In genomic region chr10:96658906-96659305, GRCm38 (mm10) we compare ENCODE assay signal across 12 mouse cellular contexts. TPM values are rescaled to one million over a fixed set of nuclear protein-coding genes. Genes with fewer than 3 reads are reported as not detected.
DNase-seq lines count a peak whose midpoint lies in the region; ATAC-seq and TF ChIP-seq lines count a peak whose summit lies in the region.
"Had no signal": no experiment of that assay in that cellular context is flagged by ENCODE, and none has a peak within 500 bp of the region (broad histone marks: within the 10 kb centered on the region; RNA-seq: fewer than 3 reads in every experiment).

No protein-coding gene starts in this region.

- no peak overlapping the region for H3K4me2 ChIP-seq in forebrain, embryonic 11.5 days (ENCODE audit: low read depth, low read length, severe bottlenecking)
- no peak overlapping the region for H3K4me2 ChIP-seq in kidney, postnatal 0 days (ENCODE audit: low read length)
- H3K4me2 ChIP-seq: limb, embryonic 15.5 days had no signal

- no peak overlapping the region for H3K27ac ChIP-seq in forebrain, embryonic 11.5 days (ENCODE audit: low read depth, low read length)
- no peak overlapping the region for H3K27ac ChIP-seq in kidney, postnatal 0 days
- H3K27ac ChIP-seq: limb, embryonic 15.5 days had no signal

- no peak overlapping the region for H3K9ac ChIP-seq in forebrain, embryonic 11.5 days (ENCODE audit: low read length)
- no peak overlapping the region for H3K9ac ChIP-seq in kidney, postnatal 0 days (ENCODE audit: low read depth, low read length)
- H3K9ac ChIP-seq: limb, embryonic 15.5 days had no signal

- H3K36me3 ChIP-seq in forebrain, embryonic 11.5 days (ENCODE audit: control insufficient read depth, insufficient read depth, low read length): no peaks in the 10 kb centered on the region
- H3K36me3 ChIP-seq in kidney, postnatal 0 days (ENCODE audit: insufficient read depth, low read length): no peaks in the 10 kb centered on the region
- H3K36me3 ChIP-seq: limb, embryonic 15.5 days had no signal

- DNase-seq in right cerebral cortex, postnatal 10 days (ENCODE audit: low spot score in 2 of 2): peak; percentile 24
- DNase-seq in right cerebral cortex, postnatal 25 days: no peak
- DNase-seq in forebrain, embryonic 11.5 days (ENCODE audit: low spot score): no peak
- no peak for DNase-seq in kidney, postnatal 0 days (ENCODE audit: low spot score)
- DNase-seq in ovary, postnatal 14 days (ENCODE audit: low spot score): no peak
- no peak for DNase-seq in spleen, adult 18-20 months
- no peak for DNase-seq in adrenal gland, postnatal 4 days (ENCODE audit: low spot score in 2 of 2)
- DNase-seq in adrenal gland, postnatal 25 days: no peak
- DNase-seq: adrenal gland, postnatal 36 days had no signal

- ATAC-seq in forebrain, embryonic 11.5 days (replicated peaks; ENCODE audit: low FRiP score): peak; percentile 40; the same call in 1 of the 2 replicates
- ATAC-seq in kidney, postnatal 0 days (replicated peaks; ENCODE audit: low FRiP score, low read depth): peak; percentile 68; the same call in 1 of the 2 replicates
- ATAC-seq: intestine, postnatal 0 days had no signal

- no peaks in the 10 kb centered on the region for H3K9me3 ChIP-seq in forebrain, embryonic 11.5 days (ENCODE audit: control insufficient read depth, low read length)
- no peaks in the 10 kb centered on the region for H3K9me3 ChIP-seq in kidney, postnatal 0 days (replicated peaks; ENCODE audit: low read length)
- H3K9me3 ChIP-seq: limb, embryonic 15.5 days had no signal

- TF ChIP-seq CTCF in kidney, postnatal 0 days (IDR thresholded peaks at IDR 0.05; ENCODE audit: low read depth): no peak

- WGBS in forebrain, embryonic 11.5 days: 8% methylated on average over 5 of the region's 5 CpGs
- WGBS in kidney, postnatal 0 days: 32% methylated on average over 5 of the region's 5 CpGs

- H3K4me1 ChIP-seq in forebrain, embryonic 11.5 days (replicated peaks; ENCODE audit: control insufficient read depth, insufficient read depth, low read length): no peaks in the 10 kb centered on the region
- no peaks in the 10 kb centered on the region for H3K4me1 ChIP-seq in kidney, postnatal 0 days (replicated peaks; ENCODE audit: insufficient read depth, low read length)
- H3K4me1 ChIP-seq: limb, embryonic 15.5 days had no signal

- no peaks in the 10 kb centered on the region for H3K27me3 ChIP-seq in forebrain, embryonic 11.5 days (ENCODE audit: control insufficient read depth, insufficient read depth, low read length)
- H3K27me3 ChIP-seq in kidney, postnatal 0 days (ENCODE audit: insufficient read depth, low read length): no peaks in the 10 kb centered on the region
- H3K27me3 ChIP-seq: CH12.LX; limb, embryonic 15.5 days had no signal

- H3K4me3 ChIP-seq in forebrain, embryonic 11.5 days (ENCODE audit: low read depth, low read length): no peak overlapping the region
- no peak overlapping the region for H3K4me3 ChIP-seq in kidney, postnatal 0 days (replicated peaks; ENCODE audit: low read depth, low read length)
- H3K4me3 ChIP-seq: limb, embryonic 15.5 days had no signal

RNA-seq across cellular contexts. Expression of gene Btg1, which starts 42.1 kb away (rescaled TPM):
- 35.9 and 40.2 TPM in 2 replicates for polyA plus RNA-seq in forebrain, embryonic 11.5 days (2014; fragmentation: Nextera tagmentation; extraction: Ambion mirVana)
- 54.7 and 59.5 TPM in 2 replicates for polyA plus RNA-seq in kidney, postnatal 0 days (2015; fragmentation: Nextera tagmentation; extraction: Ambion mirVana)
- 100 to 1,000 TPM; 121 to 124 TPM for total RNA-seq in adrenal gland, postnatal 4 days (2021)
- 69.6 and 85.8 TPM in 2 replicates for total RNA-seq in adrenal gland, postnatal 25 days (2021)

Comparison
In these comparisons a context has a peak if more than half of its experiments do, and no peak if none do; other contexts are left out.
1. DNase-seq: peak in right cerebral cortex, postnatal 10 days (2 of 2); none in right cerebral cortex, postnatal 25 days (single experiment), forebrain, embryonic 11.5 days (single experiment), kidney, postnatal 0 days (single experiment), ovary, postnatal 14 days (single experiment), spleen, adult 18-20 months (0 of 2), adrenal gland, postnatal 4 days (0 of 2) and adrenal gland, postnatal 25 days (single experiment).